Mouse (Mus musculus) NIH3T3 (cell line): Measurements from ENCODE around the gene Higd1a.
A peak's percentile ranks its signal among the peaks of the same experiment; 100 is the strongest.

ENCODE experiments used
- DNase-seq: peaks from one replicate; pipeline ENCODE4 v3.0.0-alpha.2; 2012; ENCODE audit warnings: low read depth

Higd1a gene

DNA sequence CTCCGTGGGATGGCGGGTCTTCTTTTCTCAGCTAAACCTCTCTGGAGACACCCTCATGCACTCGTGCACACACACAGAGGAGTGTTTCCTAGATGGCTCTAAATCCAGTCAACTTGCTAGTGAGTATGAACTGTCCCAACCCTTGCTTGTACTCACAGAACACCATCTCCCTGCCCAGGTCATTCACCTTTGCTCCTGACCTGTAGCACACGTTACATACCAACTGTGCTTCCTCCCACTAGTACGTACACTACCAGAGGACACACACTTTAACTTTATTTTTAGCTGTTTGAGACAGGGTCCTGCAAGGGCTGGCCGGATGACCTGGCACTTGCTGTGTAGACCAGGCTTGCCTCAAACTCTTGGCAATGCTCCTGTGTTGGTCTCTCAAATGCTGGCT, 20.2 kb downstream of the Higd1a start:
- DNase-seq, result no peak

- DNase-seq, result no peak
Observed at GRCm38 (mm10) chr9:121833825-121834224, 24.3 kb downstream of the Higd1a start.

GRCm38 (mm10) chr9:121830956-121831293, 27.2 kb downstream of the Higd1a start:
- peak; percentile 88 for DNase-seq

- DNase-seq, result peak; percentile 83
Observed at GRCm38 (mm10) chr9:121830243-121830955, 27.8 kb downstream of the Higd1a start.

- DNase-seq, result peak; percentile 36
Observed at GRCm38 (mm10) chr9:121829270-121829992, 28.7 kb downstream of the Higd1a start.

- DNase-seq, result no peak
Observed at GRCm38 (mm10) chr9:121828314-121828713, 29.8 kb downstream of the Higd1a start.

GRCm38 (mm10) chr9:121826356-121826755, 31.8 kb downstream of the Higd1a start:
- DNase-seq, result no peak

DNA sequence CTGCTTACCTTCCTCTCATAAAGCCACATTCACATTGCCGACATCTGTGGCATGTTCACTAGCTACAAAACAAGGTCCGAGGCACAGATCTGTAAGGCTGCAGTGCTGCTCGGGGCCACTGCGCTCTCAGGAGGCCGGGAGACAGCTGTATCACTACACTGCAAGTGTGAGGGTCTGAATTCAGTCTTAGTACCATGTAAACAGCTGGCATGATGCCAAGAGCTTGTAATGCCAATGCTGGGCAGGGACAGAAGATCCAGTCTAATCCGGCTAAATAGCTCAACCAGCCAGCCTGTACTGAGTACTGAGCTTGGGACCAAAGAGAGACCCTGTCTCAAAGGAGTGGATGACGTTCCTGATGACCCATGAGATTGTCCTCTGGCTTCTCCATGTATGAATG, 34.2 kb downstream of the Higd1a start:
- no peak for DNase-seq

DNA sequence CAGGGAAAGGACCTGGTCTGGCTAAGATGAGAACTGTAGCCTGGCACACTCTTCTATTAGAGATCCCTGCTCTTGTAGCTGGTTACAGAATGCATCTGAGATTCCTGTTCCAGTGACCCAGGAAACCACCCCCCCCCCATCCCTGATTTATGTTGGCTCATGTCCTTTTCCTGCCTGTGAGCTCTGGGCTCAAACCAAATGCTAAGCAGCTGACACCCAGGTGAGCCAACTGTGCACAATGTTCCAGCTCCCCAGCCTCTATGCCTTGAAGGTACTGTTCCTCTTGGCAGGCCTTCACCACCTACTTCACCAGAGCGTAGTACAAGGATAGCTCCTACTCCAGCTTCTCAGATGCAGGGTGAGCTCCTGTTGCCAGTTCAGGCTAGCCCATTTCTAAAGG, 35.1 kb downstream of the Higd1a start:
- peak; percentile 34 for DNase-seq

DNA sequence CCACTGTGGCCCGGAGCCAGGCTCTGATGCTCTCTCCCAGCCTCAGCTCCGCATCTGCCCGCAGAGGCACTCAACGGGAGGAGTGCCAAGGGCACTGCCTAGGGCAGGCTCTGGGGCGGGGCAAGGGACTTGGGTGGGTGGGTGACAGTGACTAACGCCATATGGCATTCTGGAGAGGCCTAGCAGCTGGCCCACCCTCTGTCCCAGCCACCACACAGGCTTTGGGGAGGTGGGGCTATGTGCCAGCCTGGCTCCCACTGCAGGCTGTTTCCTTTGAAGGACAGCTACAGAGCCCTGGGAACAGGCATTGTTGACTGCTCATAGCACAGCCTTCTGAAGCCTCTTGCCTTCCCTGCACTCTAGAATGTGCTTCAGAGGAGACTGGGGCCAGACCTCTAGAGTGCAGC, 35.6 kb downstream of the Higd1a start:
- no peak for DNase-seq

GRCm38 (mm10) chr9:121820765-121821164, 37.4 kb downstream of the Higd1a start:
- no peak for DNase-seq

DNA sequence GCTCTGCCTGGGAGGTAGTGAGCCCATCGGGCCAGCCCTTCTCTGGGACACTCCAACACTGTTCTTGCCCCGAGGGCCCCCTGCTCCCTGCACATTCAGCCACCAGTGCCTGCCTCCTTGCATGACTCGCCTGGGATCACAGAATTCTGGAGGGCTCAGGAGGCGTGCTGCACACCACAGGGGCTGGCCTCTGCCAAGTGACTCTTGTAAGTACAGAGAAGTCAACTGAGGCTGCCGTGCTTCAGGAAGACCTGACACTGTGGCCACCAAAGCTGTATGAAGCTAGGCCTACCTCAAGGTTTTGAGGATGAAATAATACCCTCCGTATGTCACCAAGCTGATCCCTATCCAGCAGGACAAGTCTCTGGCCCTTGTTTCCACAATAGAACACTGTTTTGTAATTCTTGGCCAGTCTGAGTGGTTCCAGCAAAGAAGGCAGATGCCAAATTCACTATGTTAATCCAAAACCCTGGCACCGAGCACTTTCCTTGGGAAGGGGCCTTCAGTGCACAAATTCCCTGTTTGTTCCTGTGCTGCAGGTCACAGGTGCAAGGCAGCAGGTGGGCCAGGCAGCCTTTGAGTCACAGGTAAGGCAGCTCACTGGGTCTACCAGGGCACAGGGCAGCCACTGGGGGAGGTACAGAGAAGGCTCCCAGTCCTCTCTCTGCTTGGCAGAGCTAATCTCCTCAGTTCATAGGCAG, 38.2 kb downstream of the Higd1a start:
- peak; percentile 13 for DNase-seq

GRCm38 (mm10) chr9:121819073-121819770, 38.9 kb downstream of the Higd1a start:
- peak; percentile 67 for DNase-seq

DNA sequence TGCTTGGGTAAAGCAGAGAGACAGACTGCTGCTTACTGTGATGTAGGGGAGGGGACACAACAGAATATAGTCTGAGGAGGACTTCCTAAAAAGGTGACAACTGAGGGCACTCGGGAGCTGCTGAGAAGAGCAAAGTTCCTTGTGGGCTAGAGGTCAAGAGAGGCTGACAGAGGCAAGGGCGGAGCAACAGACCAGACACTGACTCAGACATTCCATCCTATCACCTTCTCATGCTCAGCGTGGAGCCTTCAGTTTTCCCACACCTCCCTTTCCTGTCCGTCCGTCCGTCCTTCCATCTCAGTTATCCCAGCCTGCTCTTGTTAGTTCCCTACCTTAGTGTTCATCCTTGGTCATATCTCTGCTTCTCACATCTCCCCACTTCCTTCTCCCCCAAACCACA, 43.0 kb downstream of the Higd1a start:
- DNase-seq, result no peak

DNA sequence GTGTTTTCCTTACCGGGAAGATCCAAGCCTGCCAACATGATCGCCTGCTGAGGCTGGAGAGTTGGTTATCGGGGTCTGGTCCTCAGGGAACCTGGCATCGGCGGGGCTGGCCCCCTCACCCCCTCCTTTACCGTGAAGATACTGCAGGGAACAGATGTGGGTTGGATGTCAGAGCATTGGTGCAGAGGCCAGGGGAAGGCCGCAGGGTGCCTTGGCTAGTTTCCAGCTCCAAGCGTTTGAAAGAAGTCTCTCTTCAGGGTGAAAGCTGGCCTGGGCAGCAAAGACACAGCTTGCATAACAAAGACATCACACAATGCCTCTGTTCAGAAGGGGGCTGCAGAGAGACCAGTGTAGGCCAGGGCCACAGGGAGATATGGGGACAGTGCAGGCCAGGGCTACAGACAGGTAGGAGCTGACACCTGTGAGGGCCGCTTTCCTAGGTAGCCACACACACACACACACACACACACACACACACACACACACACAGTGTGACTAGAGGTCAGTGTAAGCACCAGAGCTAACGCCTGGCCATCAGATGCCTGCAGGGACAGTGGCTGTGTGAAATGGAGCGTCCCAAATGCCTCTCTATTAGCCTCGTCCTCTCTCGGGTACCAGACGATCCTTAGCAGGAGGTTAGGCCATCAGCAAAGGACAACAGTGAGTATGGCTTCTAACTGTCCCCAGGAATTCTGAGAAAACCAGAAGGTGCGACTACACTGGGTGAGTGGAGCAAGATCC, 47.9 kb downstream of the Higd1a start:
- DNase-seq, result no peak

- no peak for DNase-seq
Observed at GRCm38 (mm10) chr9:121808511-121808910, 49.7 kb downstream of the Higd1a start.

DNA sequence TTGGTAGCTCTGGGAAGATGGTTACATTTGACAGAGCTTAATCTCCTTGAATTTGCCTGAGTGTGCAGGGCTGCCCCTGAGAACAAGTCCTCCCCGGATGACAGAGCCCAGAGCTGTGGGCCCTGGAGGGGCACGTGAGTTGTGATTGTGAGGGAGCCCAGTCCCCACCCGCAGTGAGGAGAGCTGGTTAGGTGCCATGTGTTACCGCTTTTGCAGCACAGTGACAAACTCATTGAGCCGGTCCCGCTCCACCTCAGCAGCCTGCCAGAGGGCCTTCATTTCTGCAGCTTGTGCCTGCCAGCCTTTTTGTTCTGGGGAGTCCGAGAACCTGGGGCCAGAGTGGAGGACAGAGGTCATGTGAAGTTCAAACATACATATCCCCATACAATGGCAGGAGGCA, 50.2 kb downstream of the Higd1a start:
- DNase-seq, result no peak

- DNase-seq, result no peak
Observed at GRCm38 (mm10) chr9:121807546-121807945, 50.6 kb downstream of the Higd1a start.

DNA sequence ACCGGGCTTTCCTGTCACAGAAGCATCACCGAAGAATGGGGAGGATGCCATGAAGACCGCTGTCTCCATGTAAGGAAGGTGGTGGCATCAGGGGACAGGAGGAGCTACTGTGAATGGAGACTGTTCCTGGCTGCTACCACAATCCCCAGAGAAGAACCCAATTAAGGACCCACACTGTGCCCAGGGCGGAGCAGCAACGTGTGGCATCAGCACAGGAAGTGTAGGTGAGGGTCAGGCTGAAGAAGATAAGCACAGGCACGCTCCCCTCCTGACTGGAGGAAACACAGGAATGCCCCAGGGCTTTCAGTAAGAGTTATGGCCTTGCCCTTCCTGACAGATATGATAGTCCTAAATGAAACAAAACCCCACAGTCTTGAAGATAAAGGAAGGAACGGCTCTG, 55.4 kb downstream of the Higd1a start:
- no peak for DNase-seq

- peak; percentile 50 for DNase-seq
Observed at GRCm38 (mm10) chr9:121798887-121799520, 59.2 kb downstream of the Higd1a start.
